Mouse (Mus musculus): ENCODE measurements around the gene Cbarp. TPM values are rescaled to one million over a fixed set of nuclear protein-coding genes. Genes with fewer than 3 reads are reported as not detected.

Gene Cbarp
- polyA plus RNA-seq, 1 experiment: 3.8 TPM

GRCm38 (mm10) chr10:80180288-80180687 lies 39.7 kb upstream of the Cbarp start:
- Histone ChIP-seq H3K4me1 (ENCODE audit: control insufficient read depth, insufficient read depth, low read length) (peaks cover 11% of the 10 kb centered on the region), H3K27ac (ENCODE audit: control insufficient read depth, insufficient read depth, low read depth, low read length) (no peak overlapping the region)
- no peak for TF ChIP-seq CTCF (IDR thresholded peaks at IDR 0.05; ENCODE audit: control insufficient read depth, insufficient read depth, insufficient replicate concordance, low read depth, low read length)
- no peak for TF ChIP-seq POLR2A (IDR thresholded peaks at IDR 0.05; ENCODE audit: control insufficient read depth, low read depth, low read length)

GRCm38 (mm10) chr10:80179068-80180051 lies 38.7 kb upstream of the Cbarp start, which contains the start of gene Efna2:
Gene Efna2 (plus strand): TSS chr10:80179482.
- Histone ChIP-seq H3K36me3 (ENCODE audit: control insufficient read depth, insufficient read depth, low read length) (no peaks in the 10 kb centered on the region), H3K4me1 (ENCODE audit: control insufficient read depth, insufficient read depth, low read length) (peaks cover 11% of the 10 kb centered on the region), H3K27ac (ENCODE audit: control insufficient read depth, insufficient read depth, low read depth, low read length) (no peak within 1 kb of the TSS), H3K4me3 (ENCODE audit: control insufficient read depth, low read depth, low read length) (peak within 1 kb of the TSS; percentile 58), H3K27me3 (ENCODE audit: control insufficient read depth, insufficient read depth, low read length) (no peaks in the 10 kb centered on the region)
- TF ChIP-seq POLR2A (IDR thresholded peaks at IDR 0.05; ENCODE audit: control insufficient read depth, low read depth, low read length) (no peak), CTCF (IDR thresholded peaks at IDR 0.05; ENCODE audit: control insufficient read depth, insufficient read depth, insufficient replicate concordance, low read depth, low read length) (no peak)

More at GRCm38 (mm10) chr10:80180288-80180687, 39.7 kb upstream of the Cbarp start:
- Histone ChIP-seq H3K36me3 (ENCODE audit: control insufficient read depth, insufficient read depth, low read length) (no peaks in the 10 kb centered on the region), H3K27me3 (ENCODE audit: control insufficient read depth, insufficient read depth, low read length) (no peaks in the 10 kb centered on the region), H3K4me3 (ENCODE audit: control insufficient read depth, low read depth, low read length) (no peak overlapping the region)

GRCm38 (mm10) chr10:80177441-80178279 lies 37.0 kb upstream of the Cbarp start:
- no peaks in the 10 kb centered on the region for H3K27me3 ChIP-seq (ENCODE audit: control insufficient read depth, insufficient read depth, low read length)
- no peak overlapping the region for H3K27ac ChIP-seq (ENCODE audit: control insufficient read depth, insufficient read depth, low read depth, low read length)
- peaks cover 16% of the 10 kb centered on the region for H3K4me1 ChIP-seq (ENCODE audit: control insufficient read depth, insufficient read depth, low read length)
- H3K4me3 ChIP-seq (ENCODE audit: control insufficient read depth, low read depth, low read length): no peak overlapping the region
- TF ChIP-seq CTCF (IDR thresholded peaks at IDR 0.05; ENCODE audit: control insufficient read depth, insufficient read depth, insufficient replicate concordance, low read depth, low read length) (no peak), POLR2A (IDR thresholded peaks at IDR 0.05; ENCODE audit: control insufficient read depth, low read depth, low read length) (no peak)
- no peaks in the 10 kb centered on the region for H3K36me3 ChIP-seq (ENCODE audit: control insufficient read depth, insufficient read depth, low read length)

- H3K27ac ChIP-seq (ENCODE audit: control insufficient read depth, insufficient read depth, low read depth, low read length): no peak overlapping the region
Observed at GRCm38 (mm10) chr10:80176270-80176834, 35.7 kb upstream of the Cbarp start.

GRCm38 (mm10) chr10:80175536-80176269 lies 35.1 kb upstream of the Cbarp start:
- no peak for TF ChIP-seq POLR2A (IDR thresholded peaks at IDR 0.05; ENCODE audit: control insufficient read depth, low read depth, low read length)
- no peak; the same call in 1 of the 2 replicates for TF ChIP-seq CTCF (IDR thresholded peaks at IDR 0.05; ENCODE audit: control insufficient read depth, insufficient read depth, insufficient replicate concordance, low read depth, low read length)
- no peak overlapping the region for H3K4me3 ChIP-seq (ENCODE audit: control insufficient read depth, low read depth, low read length)
- H3K27ac ChIP-seq (ENCODE audit: control insufficient read depth, insufficient read depth, low read depth, low read length): no peak overlapping the region
- peaks cover 2% of the 10 kb centered on the region; the same call in 1 of the 2 replicates for H3K36me3 ChIP-seq (ENCODE audit: control insufficient read depth, insufficient read depth, low read length)
- H3K27me3 ChIP-seq (ENCODE audit: control insufficient read depth, insufficient read depth, low read length): no peaks in the 10 kb centered on the region
- peaks cover 26% of the 10 kb centered on the region for H3K4me1 ChIP-seq (ENCODE audit: control insufficient read depth, insufficient read depth, low read length)

More at GRCm38 (mm10) chr10:80176270-80176834, 35.7 kb upstream of the Cbarp start:
- Histone ChIP-seq H3K4me3 (ENCODE audit: control insufficient read depth, low read depth, low read length) (no peak overlapping the region), H3K4me1 (ENCODE audit: control insufficient read depth, insufficient read depth, low read length) (peaks cover 26% of the 10 kb centered on the region), H3K27me3 (ENCODE audit: control insufficient read depth, insufficient read depth, low read length) (no peaks in the 10 kb centered on the region), H3K36me3 (ENCODE audit: control insufficient read depth, insufficient read depth, low read length) (peaks cover under 1% of the 10 kb centered on the region; the same call in 1 of the 2 replicates)
- TF ChIP-seq CTCF (IDR thresholded peaks at IDR 0.05; ENCODE audit: control insufficient read depth, insufficient read depth, insufficient replicate concordance, low read depth, low read length): no peak

- no peak overlapping the region for H3K4me3 ChIP-seq (ENCODE audit: control insufficient read depth, low read depth, low read length)
- no peak overlapping the region for H3K27ac ChIP-seq (ENCODE audit: control insufficient read depth, insufficient read depth, low read depth, low read length)
- no peaks in the 10 kb centered on the region for H3K27me3 ChIP-seq (ENCODE audit: control insufficient read depth, insufficient read depth, low read length)
- H3K36me3 ChIP-seq (ENCODE audit: control insufficient read depth, insufficient read depth, low read length): peaks cover 4% of the 10 kb centered on the region
- TF ChIP-seq CTCF (IDR thresholded peaks at IDR 0.05; ENCODE audit: control insufficient read depth, insufficient read depth, insufficient replicate concordance, low read depth, low read length) (peak; percentile 38; the same call in 1 of the 2 replicates), POLR2A (IDR thresholded peaks at IDR 0.05; ENCODE audit: control insufficient read depth, low read depth, low read length) (no peak)
- peaks cover 26% of the 10 kb centered on the region for H3K4me1 ChIP-seq (ENCODE audit: control insufficient read depth, insufficient read depth, low read length)
Observed at GRCm38 (mm10) chr10:80174705-80175104, 34.1 kb upstream of the Cbarp start.

Data from testis, adult 2 months (tissue).